Mouse (Mus musculus) forebrain, embryonic 16.5 days (tissue): ENCODE data around the gene Mgat5. TPM values are rescaled to one million over a fixed set of nuclear protein-coding genes. Genes with fewer than 3 reads are reported as not detected.

Experiments
- ATAC-seq: fragments of 200-750 bp; cut with Nextera tagmentation; 2 replicates; pipeline ENCODE4 v1.8.0; 2017; ENCODE audit warnings: mild to moderate bottlenecking, moderate library complexity
- H3K27ac ChIP-seq: fragments of 300-500 bp; sonication (generic); 2 replicates; pipeline ENCODE4 v1.5.1; 2014; ENCODE audit warnings: low read length, control low read depth
- H3K27me3 ChIP-seq: fragments of 300-500 bp; sonication (generic); replicated peaks from 2 replicates; pipeline ENCODE4 v1.6.1; 2014; ENCODE audit warnings: low read length; ENCODE audit not compliant: control insufficient read depth, insufficient read depth
- H3K36me3 ChIP-seq: fragments of 300-500 bp; sonication (generic); 2 replicates; pipeline ENCODE4 v1.6.1; 2014; ENCODE audit not compliant: control insufficient read depth, insufficient read depth
- H3K4me1 ChIP-seq: fragments of 300-500 bp; sonication (generic); replicated peaks from 2 replicates; pipeline ENCODE4 v1.6.1; 2014; ENCODE audit warnings: low read length; ENCODE audit not compliant: control insufficient read depth, insufficient read depth
- H3K4me2 ChIP-seq: fragments of 300-500 bp; sonication (generic); 2 replicates; pipeline ENCODE4 v1.6.1; 2014; ENCODE audit warnings: mild to moderate bottlenecking, low read length, control low read depth
- H3K4me3 ChIP-seq: fragments of 300-500 bp; sonication (generic); replicated peaks from 2 replicates; pipeline ENCODE4 v1.5.1; 2014; ENCODE audit warnings: mild to moderate bottlenecking, low read length, control low read depth
- H3K9ac ChIP-seq: fragments of 300-500 bp; sonication (generic); replicated peaks from 2 replicates; pipeline ENCODE4 v1.6.1; 2014; ENCODE audit warnings: low read depth, low read length, control low read depth
- H3K9me3 ChIP-seq: fragments of 300-500 bp; sonication (generic); 2 replicates; pipeline ENCODE4 v1.6.1; 2016; ENCODE audit warnings: low read length; ENCODE audit not compliant: control insufficient read depth
- WGBS: fragments of 180-500 bp; shearing (Covaris S2); extraction: QIAGEN DNeasy Blood & Tissue Kit; methylation state at CpG from one replicate; pipeline ENCODE4 v1.1.7; 2014; 5-methylcytosine and 5-hydroxymethylcytosine counted together
- polyA plus RNA-seq: library from polyadenylated mRNA; unstranded; fragments of >200 nt; fragmentation: Nextera tagmentation; extraction: Ambion mirVana; gene quantifications from 2 replicates; pipeline ENCODE4 v1.2.1, GENCODE M21; 2015

Gene Mgat5
- polyA plus RNA-seq, 1 experiment from 2014 or later, result 14.8 TPM

DNA sequence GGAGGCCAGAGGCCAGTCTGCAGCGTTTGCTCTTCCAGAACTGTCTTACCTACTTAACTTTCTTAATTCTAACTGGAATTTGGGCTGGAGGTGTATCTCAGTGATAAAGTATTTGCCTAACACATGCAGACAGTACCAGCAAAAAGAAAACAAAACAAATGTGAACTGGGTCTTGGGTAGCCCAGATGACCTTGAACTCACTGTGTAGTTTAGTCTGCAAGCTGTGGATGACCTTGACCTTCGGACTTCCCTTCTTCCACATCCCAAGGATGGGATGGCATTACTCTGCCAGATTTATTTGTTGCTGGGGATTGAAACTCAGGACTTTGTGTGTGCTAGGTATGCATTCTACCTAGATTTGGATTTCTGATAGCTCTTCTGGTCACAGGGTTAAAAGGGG lies 24.2 kb downstream of the Mgat5 start:
- 90% methylated on average over 2 of the region's 2 CpGs for WGBS

GRCm38 (mm10) chr1:127230468-127230867 lies 25.7 kb downstream of the Mgat5 start:
- Histone ChIP-seq H3K9me3 (no peaks in the 10 kb centered on the region), H3K27ac (no peak overlapping the region), H3K9ac (no peak overlapping the region), H3K4me1 (no peaks in the 10 kb centered on the region), H3K4me3 (no peak overlapping the region), H3K27me3 (no peaks in the 10 kb centered on the region), H3K4me2 (no peak overlapping the region), H3K36me3 (no peaks in the 10 kb centered on the region)
- ATAC-seq, result no peak
- WGBS, result 82% methylated on average over 2 of the region's 2 CpGs

More for the DNA sequence above, 24.2 kb downstream of the Mgat5 start:
- ATAC-seq, result no peak
- Histone ChIP-seq H3K4me2 (no peak overlapping the region), H3K9me3 (no peaks in the 10 kb centered on the region), H3K4me3 (no peak overlapping the region), H3K27me3 (no peaks in the 10 kb centered on the region), H3K36me3 (no peaks in the 10 kb centered on the region), H3K9ac (no peak overlapping the region), H3K4me1 (no peaks in the 10 kb centered on the region), H3K27ac (no peak overlapping the region)

DNA sequence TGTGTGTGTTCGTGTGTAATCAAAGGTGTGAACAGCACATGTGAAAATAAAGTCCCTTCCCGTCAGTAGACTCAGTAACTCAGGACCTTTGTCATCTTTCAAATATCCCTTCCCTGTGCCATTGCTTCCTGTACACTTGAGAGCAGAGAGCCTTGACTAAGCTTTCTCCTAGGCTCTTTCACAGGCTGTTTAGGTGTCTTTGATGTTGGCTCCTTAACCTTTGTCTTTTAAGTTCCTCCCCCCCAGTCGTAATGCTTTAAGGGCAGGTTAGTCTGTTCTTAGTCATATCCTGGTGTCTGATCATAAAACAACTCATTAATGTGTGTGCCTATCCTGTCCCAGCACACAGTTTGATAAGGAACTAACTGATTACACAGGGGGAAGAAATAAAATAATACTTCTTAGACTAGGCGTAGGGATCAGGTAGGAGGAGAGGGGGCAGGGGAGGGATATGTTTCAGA lies 28.4 kb downstream of the Mgat5 start:
- Histone ChIP-seq H3K4me1 (no peaks in the 10 kb centered on the region), H3K4me3 (no peak overlapping the region), H3K27ac (no peak overlapping the region), H3K9me3 (no peaks in the 10 kb centered on the region), H3K36me3 (no peaks in the 10 kb centered on the region), H3K4me2 (no peak overlapping the region), H3K27me3 (no peaks in the 10 kb centered on the region), H3K9ac (no peak overlapping the region)
- no peak for ATAC-seq
- 77% methylated on average over 4 of the region's 4 CpGs for WGBS

GRCm38 (mm10) chr1:127235157-127235556 lies 30.3 kb downstream of the Mgat5 start:
- Histone ChIP-seq H3K9ac (no peak overlapping the region), H3K4me2 (no peak overlapping the region)

DNA sequence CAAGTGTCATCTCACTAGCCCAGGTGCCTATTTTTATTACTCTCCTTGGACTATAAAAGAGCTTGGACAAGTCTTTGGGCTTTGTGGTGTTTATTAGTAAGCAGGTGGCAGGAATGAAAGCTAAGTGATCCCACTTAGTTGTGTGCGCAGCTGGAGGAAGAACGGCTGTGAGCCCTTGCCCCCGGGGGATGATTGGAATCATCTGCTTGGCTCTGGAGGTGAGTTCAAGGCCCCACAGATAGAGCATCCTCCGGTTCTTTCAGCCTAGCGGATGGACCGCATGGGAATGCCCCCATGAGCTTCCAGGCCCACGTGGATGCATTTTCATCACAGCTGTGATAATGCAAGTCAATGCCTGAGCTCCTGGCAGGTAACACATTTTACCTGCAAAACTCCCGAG lies 31.6 kb downstream of the Mgat5 start:
- peaks cover 9% of the 10 kb centered on the region for H3K4me1 ChIP-seq
- WGBS, result 71% methylated on average over 8 of the region's 8 CpGs
- no peaks in the 10 kb centered on the region for H3K9me3 ChIP-seq
- no peaks in the 10 kb centered on the region for H3K36me3 ChIP-seq
- H3K4me2 ChIP-seq, result no peak overlapping the region
- ATAC-seq, result no peak
- no peak overlapping the region for H3K9ac ChIP-seq
- H3K4me3 ChIP-seq, result no peak overlapping the region
- H3K27me3 ChIP-seq, result no peaks in the 10 kb centered on the region
- H3K27ac ChIP-seq, result no peak overlapping the region

More at GRCm38 (mm10) chr1:127235157-127235556, 30.3 kb downstream of the Mgat5 start:
- H3K4me1 ChIP-seq, result peaks cover 9% of the 10 kb centered on the region
- H3K27me3 ChIP-seq, result no peaks in the 10 kb centered on the region
- 80% methylated on average over 4 of the region's 4 CpGs for WGBS
- no peak for ATAC-seq
- no peaks in the 10 kb centered on the region for H3K36me3 ChIP-seq
- no peaks in the 10 kb centered on the region for H3K9me3 ChIP-seq
- no peak overlapping the region for H3K27ac ChIP-seq
- no peak overlapping the region for H3K4me3 ChIP-seq

DNA sequence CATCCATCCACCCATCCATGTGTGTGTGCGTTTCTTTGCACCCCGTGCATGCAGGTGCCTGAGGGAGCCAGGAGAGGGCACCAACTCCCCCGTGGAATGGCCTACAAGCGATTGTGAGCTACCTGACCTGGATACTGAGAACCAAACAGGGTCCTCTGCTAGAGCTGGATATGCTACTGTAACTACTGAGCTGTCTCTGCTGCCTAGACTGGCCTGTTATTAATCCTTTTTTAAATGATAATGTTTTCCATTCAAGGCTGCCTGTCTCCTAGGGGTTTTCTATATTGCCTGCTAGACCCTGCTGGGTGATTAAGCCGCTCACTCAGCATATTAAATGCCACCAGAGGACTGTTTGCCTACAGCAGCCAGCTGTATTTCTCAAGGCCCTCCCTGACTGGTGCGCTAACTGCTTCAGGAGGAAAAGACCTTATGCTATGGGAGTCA lies 34.1 kb downstream of the Mgat5 start:
- Histone ChIP-seq H3K27ac (peak overlapping the region; percentile 24; the same call in 1 of the 2 replicates), H3K9ac (no peak overlapping the region), H3K4me1 (peaks cover 9% of the 10 kb centered on the region), H3K36me3 (no peaks in the 10 kb centered on the region), H3K4me3 (no peak overlapping the region), H3K4me2 (no peak overlapping the region), H3K9me3 (no peaks in the 10 kb centered on the region), H3K27me3 (no peaks in the 10 kb centered on the region)
- WGBS, result 37% methylated on average over 6 of the region's 6 CpGs
- peak; percentile 69 for ATAC-seq

DNA sequence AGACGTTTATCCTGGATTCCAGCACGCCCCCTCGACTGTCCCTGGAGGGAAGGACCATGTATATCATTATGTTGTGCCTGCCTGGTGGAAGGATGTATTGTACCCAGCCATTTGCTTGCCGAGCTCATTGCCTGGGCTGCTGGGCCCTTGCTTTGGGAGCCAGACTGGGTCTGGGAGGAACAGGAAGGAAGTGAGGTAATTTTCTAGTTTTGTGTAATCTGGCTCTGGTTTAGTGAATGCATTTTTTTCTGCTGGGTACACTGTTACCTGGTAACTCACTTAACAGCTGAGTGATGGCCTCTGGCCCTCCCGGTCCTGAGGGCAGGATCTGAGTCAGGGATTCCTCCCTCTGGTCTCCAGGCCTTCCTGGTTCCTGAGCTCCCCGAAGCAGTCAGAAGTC lies 35.1 kb downstream of the Mgat5 start:
- Histone ChIP-seq H3K27ac (no peak overlapping the region), H3K4me1 (peaks cover 9% of the 10 kb centered on the region)
- ATAC-seq, result peak; percentile 39

GRCm38 (mm10) chr1:127242151-127242887 lies 37.5 kb downstream of the Mgat5 start:
- Histone ChIP-seq H3K9ac (no peak overlapping the region), H3K27ac (no peak overlapping the region), H3K4me2 (no peak overlapping the region), H3K4me1 (peaks cover 9% of the 10 kb centered on the region), H3K4me3 (no peak overlapping the region), H3K36me3 (no peaks in the 10 kb centered on the region), H3K9me3 (no peaks in the 10 kb centered on the region), H3K27me3 (no peaks in the 10 kb centered on the region)
- WGBS, result 87% methylated on average over 15 of the region's 15 CpGs
- ATAC-seq, result no peak

More for the DNA sequence above, 35.1 kb downstream of the Mgat5 start:
- H3K4me2 ChIP-seq, result no peak overlapping the region
- H3K9ac ChIP-seq, result no peak overlapping the region
- H3K9me3 ChIP-seq, result no peaks in the 10 kb centered on the region
- H3K27me3 ChIP-seq, result no peaks in the 10 kb centered on the region
- 33% methylated on average over 6 of the region's 6 CpGs for WGBS
- no peaks in the 10 kb centered on the region for H3K36me3 ChIP-seq
- no peak overlapping the region for H3K4me3 ChIP-seq

DNA sequence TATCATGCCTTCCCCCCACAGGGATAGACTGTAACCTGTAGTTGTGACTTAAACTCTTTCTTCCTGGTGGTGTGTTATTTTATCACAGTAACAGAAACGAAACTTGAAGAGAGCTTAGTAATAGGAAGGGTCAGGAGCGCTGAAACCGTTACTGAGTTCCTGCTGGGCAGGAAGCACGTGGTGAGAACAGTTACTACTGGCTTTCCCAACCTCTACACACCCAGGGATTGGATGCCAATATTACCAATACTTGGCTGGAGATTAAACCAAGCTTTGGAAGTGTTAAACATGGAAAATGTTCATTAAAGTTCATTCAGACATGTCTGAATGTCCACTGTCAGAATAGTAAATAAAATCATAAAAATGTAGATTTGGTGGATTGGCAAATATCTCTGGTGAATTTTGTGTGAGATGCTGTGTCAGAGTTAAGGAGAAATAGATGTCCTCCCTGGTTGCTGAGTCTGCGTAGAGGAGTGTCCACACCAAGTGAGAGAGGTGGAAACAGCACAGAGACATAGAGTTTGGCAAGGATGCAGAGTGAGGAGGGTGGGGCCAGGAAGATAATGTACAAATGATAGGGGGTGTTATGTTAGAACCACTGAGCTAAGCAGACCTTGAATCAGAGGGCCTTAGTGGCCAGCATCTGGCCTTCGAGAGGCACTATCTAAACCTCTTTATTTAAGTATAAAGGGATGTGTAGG lies 38.2 kb downstream of the Mgat5 start:
- no peak overlapping the region for H3K27ac ChIP-seq
- no peaks in the 10 kb centered on the region for H3K27me3 ChIP-seq
- peaks cover 9% of the 10 kb centered on the region for H3K4me1 ChIP-seq
- H3K4me2 ChIP-seq, result no peak overlapping the region
- ATAC-seq, result no peak
- 78% methylated on average over 6 of the region's 6 CpGs for WGBS
- H3K9me3 ChIP-seq, result no peaks in the 10 kb centered on the region
- no peaks in the 10 kb centered on the region for H3K36me3 ChIP-seq
- H3K4me3 ChIP-seq, result no peak overlapping the region
- H3K9ac ChIP-seq, result no peak overlapping the region
